Mouse (Mus musculus): ENCODE measurements around the gene Majin. TPM values are rescaled to one million over a fixed set of nuclear protein-coding genes. Genes with fewer than 3 reads are reported as not detected.
A peak's percentile ranks its signal among the peaks of the same experiment; 100 is the strongest.

Majin gene
- polyA plus RNA-seq, 1 experiment from 2014 or later: not detected

DNA sequence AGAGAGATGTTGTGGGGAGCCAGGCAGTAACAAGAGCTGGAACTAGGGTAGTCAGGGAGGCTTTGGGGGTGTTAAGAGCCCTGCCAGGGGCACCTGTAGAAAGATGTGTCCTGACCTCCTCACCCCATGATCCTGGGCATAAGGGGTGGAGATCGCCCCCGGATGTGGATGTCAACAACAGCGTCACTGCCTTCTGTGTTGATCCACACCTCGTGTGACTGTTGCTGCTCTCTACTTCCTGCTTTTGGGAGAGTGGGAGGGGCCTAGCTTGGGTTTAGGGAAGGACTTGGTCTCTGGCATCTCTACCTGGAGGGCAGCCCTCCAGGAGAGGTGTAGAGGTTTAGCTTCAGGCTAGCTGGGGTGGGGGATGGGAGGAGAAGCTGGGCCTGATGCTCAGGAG, 58.1 kb downstream of the Majin start:
- no peak for ATAC-seq (ENCODE audit: insufficient read depth, low FRiP score, low TSS enrichment)
- peak overlapping the region; percentile 76 for H3K4me2 ChIP-seq (ENCODE audit: low read depth)
- peaks cover 5% of the 10 kb centered on the region; the same call in 1 of the 2 replicates for H3K36me3 ChIP-seq (ENCODE audit: control insufficient read depth, insufficient read depth, low read length)
- 2% methylated on average over 4 of the region's 4 CpGs for WGBS
- H3K27ac ChIP-seq (ENCODE audit: low read depth, low read length): no peak overlapping the region
- peak overlapping the region; percentile 79 for H3K4me3 ChIP-seq (ENCODE audit: low read depth, low read length)
- peaks cover 4% of the 10 kb centered on the region; the same call in 1 of the 2 replicates for H3K4me1 ChIP-seq (ENCODE audit: control insufficient read depth, insufficient read depth, low read length)
- no peak for DNase-seq (ENCODE audit: low spot score)
- no peaks in the 10 kb centered on the region for H3K9me3 ChIP-seq (ENCODE audit: control insufficient read depth, low read length)
- no peaks in the 10 kb centered on the region for H3K27me3 ChIP-seq (ENCODE audit: control insufficient read depth, insufficient read depth, low read length)
- H3K9ac ChIP-seq (ENCODE audit: low read length): peak overlapping the region; percentile 81

DNA sequence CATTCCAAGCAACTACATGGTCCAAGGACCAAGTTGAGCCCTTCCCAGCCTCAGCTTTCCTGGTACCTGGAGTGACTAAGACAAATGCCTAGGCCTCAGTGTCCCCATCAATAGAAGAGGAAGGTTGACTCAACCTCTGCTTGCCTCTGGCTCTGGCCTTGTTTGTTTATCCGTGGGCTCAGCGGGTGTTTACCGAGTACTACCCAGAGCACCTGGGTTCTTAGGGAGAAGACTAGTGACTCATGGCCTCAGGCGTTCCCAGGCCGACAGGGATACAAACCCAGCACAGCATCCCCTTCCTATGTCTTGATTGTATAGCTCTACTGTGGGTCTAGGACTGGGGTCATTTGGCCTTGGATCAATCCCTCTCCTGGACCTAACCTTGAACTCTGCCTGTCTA, 59.0 kb downstream of the Majin start:
- Histone ChIP-seq H3K4me3 (ENCODE audit: low read depth, low read length) (no peak overlapping the region), H3K9me3 (ENCODE audit: control insufficient read depth, low read length) (no peaks in the 10 kb centered on the region), H3K9ac (ENCODE audit: low read length) (no peak overlapping the region), H3K27ac (ENCODE audit: low read depth, low read length) (no peak overlapping the region), H3K4me1 (ENCODE audit: control insufficient read depth, insufficient read depth, low read length) (peaks cover 4% of the 10 kb centered on the region; the same call in 1 of the 2 replicates), H3K36me3 (ENCODE audit: control insufficient read depth, insufficient read depth, low read length) (peaks cover 7% of the 10 kb centered on the region; the same call in 1 of the 2 replicates), H3K27me3 (ENCODE audit: control insufficient read depth, insufficient read depth, low read length) (no peaks in the 10 kb centered on the region), H3K4me2 (ENCODE audit: low read depth) (no peak overlapping the region)
- WGBS: 87% methylated on average over 5 of the region's 5 CpGs
- ATAC-seq (ENCODE audit: insufficient read depth, low FRiP score, low TSS enrichment) (no peak), DNase-seq (ENCODE audit: low spot score) (no peak)

GRCm38 (mm10) chr19:6245806-6246205, 61.6 kb downstream of the Majin start:
- Histone ChIP-seq H3K9me3 (ENCODE audit: control insufficient read depth, low read length) (no peaks in the 10 kb centered on the region), H3K36me3 (ENCODE audit: control insufficient read depth, insufficient read depth, low read length) (peaks cover 9% of the 10 kb centered on the region; the same call in 1 of the 2 replicates), H3K27ac (ENCODE audit: low read depth, low read length) (no peak overlapping the region), H3K4me3 (ENCODE audit: low read depth, low read length) (no peak overlapping the region), H3K4me2 (ENCODE audit: low read depth) (no peak overlapping the region), H3K27me3 (ENCODE audit: control insufficient read depth, insufficient read depth, low read length) (no peaks in the 10 kb centered on the region), H3K9ac (ENCODE audit: low read length) (no peak overlapping the region), H3K4me1 (ENCODE audit: control insufficient read depth, insufficient read depth, low read length) (peaks cover 4% of the 10 kb centered on the region; the same call in 1 of the 2 replicates)
- 90% methylated on average over 1 of the region's 1 CpGs for WGBS
- DNase-seq (ENCODE audit: low spot score) (no peak), ATAC-seq (ENCODE audit: insufficient read depth, low FRiP score, low TSS enrichment) (no peak)

DNA sequence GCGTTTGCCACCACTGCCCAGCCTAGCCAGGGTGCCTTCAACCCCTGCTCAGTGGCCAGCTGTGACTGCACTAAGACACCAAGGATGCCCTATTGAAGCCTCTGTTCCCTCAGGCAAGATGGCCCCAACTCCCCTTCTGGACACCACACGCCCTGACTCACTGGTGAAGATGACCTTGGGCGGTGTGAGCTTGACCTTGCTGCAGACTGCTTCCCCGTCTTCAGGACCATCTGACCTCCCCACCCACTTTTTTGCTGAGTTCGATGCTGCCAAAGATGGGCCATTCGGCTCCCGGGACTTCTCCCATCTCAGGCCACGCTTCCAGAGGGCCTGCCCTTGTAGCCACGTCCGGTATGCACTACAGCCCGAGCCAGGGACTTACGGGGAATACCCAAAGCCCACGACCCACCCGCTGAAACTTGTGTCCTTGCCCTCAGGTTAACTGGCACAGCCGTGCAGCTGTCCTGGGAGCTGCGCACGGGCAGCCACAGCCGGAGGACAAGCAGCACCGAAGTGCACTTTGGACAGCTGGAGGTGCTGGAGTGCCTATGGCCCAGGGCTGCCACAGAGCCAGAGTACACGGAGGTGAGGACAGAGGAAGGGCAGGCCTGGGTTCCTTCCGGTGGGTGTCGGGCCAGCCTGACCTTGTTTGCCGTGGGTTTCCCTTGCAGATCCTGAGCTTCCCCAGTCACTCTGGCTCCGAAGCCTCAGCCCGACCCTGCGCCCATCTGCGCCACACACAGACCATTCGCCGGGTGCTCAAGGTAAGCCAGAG, 63.5 kb downstream of the Majin start:
- DNase-seq (ENCODE audit: low spot score) (no peak), ATAC-seq (ENCODE audit: insufficient read depth, low FRiP score, low TSS enrichment) (no peak)
- no peak overlapping the region for H3K4me3 ChIP-seq (ENCODE audit: low read depth, low read length)
- H3K9ac ChIP-seq (ENCODE audit: low read length): no peak overlapping the region
- H3K27ac ChIP-seq (ENCODE audit: low read depth, low read length): no peak overlapping the region
- peaks cover 16% of the 10 kb centered on the region; the same call in 1 of the 2 replicates for H3K36me3 ChIP-seq (ENCODE audit: control insufficient read depth, insufficient read depth, low read length)
- WGBS: 96% methylated on average over 29 of the region's 29 CpGs
- H3K4me2 ChIP-seq (ENCODE audit: low read depth): no peak overlapping the region
- no peaks in the 10 kb centered on the region for H3K27me3 ChIP-seq (ENCODE audit: control insufficient read depth, insufficient read depth, low read length)
- H3K9me3 ChIP-seq (ENCODE audit: control insufficient read depth, low read length): no peaks in the 10 kb centered on the region
- H3K4me1 ChIP-seq (ENCODE audit: control insufficient read depth, insufficient read depth, low read length): no peaks in the 10 kb centered on the region; the same call in 1 of the 2 replicates

- Histone ChIP-seq H3K27ac (ENCODE audit: low read depth, low read length) (no peak overlapping the region), H3K9me3 (ENCODE audit: control insufficient read depth, low read length) (no peaks in the 10 kb centered on the region), H3K4me3 (ENCODE audit: low read depth, low read length) (no peak overlapping the region), H3K9ac (ENCODE audit: low read length) (no peak overlapping the region), H3K4me2 (ENCODE audit: low read depth) (no peak overlapping the region), H3K4me1 (ENCODE audit: control insufficient read depth, insufficient read depth, low read length) (no peaks in the 10 kb centered on the region), H3K27me3 (ENCODE audit: control insufficient read depth, insufficient read depth, low read length) (no peaks in the 10 kb centered on the region), H3K36me3 (ENCODE audit: control insufficient read depth, insufficient read depth, low read length) (peaks cover 23% of the 10 kb centered on the region)
- WGBS: 99% methylated on average over 4 of the region's 4 CpGs
- DNase-seq (ENCODE audit: low spot score): no peak
- ATAC-seq (ENCODE audit: insufficient read depth, low FRiP score, low TSS enrichment): no peak
Observed at GRCm38 (mm10) chr19:6253021-6253420, 68.8 kb downstream of the Majin start.

- 88% methylated on average over 2 of the region's 2 CpGs for WGBS
- Histone ChIP-seq H3K4me3 (ENCODE audit: low read depth, low read length) (no peak overlapping the region), H3K27me3 (ENCODE audit: control insufficient read depth, insufficient read depth, low read length) (no peaks in the 10 kb centered on the region), H3K9me3 (ENCODE audit: control insufficient read depth, low read length) (no peaks in the 10 kb centered on the region; the same call in 1 of the 2 replicates), H3K27ac (ENCODE audit: low read depth, low read length) (no peak overlapping the region), H3K36me3 (ENCODE audit: control insufficient read depth, insufficient read depth, low read length) (peaks cover 19% of the 10 kb centered on the region), H3K4me1 (ENCODE audit: control insufficient read depth, insufficient read depth, low read length) (no peaks in the 10 kb centered on the region), H3K9ac (ENCODE audit: low read length) (no peak overlapping the region), H3K4me2 (ENCODE audit: low read depth) (no peak overlapping the region)
- ATAC-seq (ENCODE audit: insufficient read depth, low FRiP score, low TSS enrichment): no peak
- no peak for DNase-seq (ENCODE audit: low spot score)
Observed at GRCm38 (mm10) chr19:6260428-6260827, 76.2 kb downstream of the Majin start.

GRCm38 (mm10) chr19:6260946-6261345, 76.8 kb downstream of the Majin start:
- Histone ChIP-seq H3K27ac (ENCODE audit: low read depth, low read length) (no peak overlapping the region), H3K4me2 (ENCODE audit: low read depth) (no peak overlapping the region), H3K9me3 (ENCODE audit: control insufficient read depth, low read length) (no peaks in the 10 kb centered on the region; the same call in 1 of the 2 replicates), H3K4me1 (ENCODE audit: control insufficient read depth, insufficient read depth, low read length) (no peaks in the 10 kb centered on the region), H3K36me3 (ENCODE audit: control insufficient read depth, insufficient read depth, low read length) (peaks cover 17% of the 10 kb centered on the region), H3K27me3 (ENCODE audit: control insufficient read depth, insufficient read depth, low read length) (no peaks in the 10 kb centered on the region), H3K9ac (ENCODE audit: low read length) (no peak overlapping the region), H3K4me3 (ENCODE audit: low read depth, low read length) (no peak overlapping the region)
- ATAC-seq (ENCODE audit: insufficient read depth, low FRiP score, low TSS enrichment) (no peak), DNase-seq (ENCODE audit: low spot score) (no peak)
- 80% methylated on average over 4 of the region's 4 CpGs for WGBS

DNA sequence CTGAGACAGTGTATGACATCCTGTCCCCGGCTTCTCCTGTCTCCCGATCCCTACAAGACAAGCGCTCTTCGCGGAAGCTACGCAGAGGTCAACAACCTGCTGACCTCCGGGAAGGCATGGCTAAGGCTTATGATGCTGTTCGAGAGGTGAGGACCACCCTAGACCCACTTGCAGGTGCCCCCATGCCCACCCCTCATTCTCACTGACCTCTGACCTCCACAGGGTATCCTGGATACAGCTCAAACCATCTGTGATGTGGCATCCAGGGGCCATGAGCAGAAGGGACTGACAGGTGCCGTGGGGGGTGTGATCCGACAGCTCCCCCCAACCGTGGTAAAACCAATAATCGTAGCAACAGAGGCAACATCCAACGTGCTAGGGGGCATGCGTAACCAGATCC, 77.2 kb downstream of the Majin start:
- WGBS: 91% methylated on average over 14 of the region's 14 CpGs
- DNase-seq (ENCODE audit: low spot score) (no peak), ATAC-seq (ENCODE audit: insufficient read depth, low FRiP score, low TSS enrichment) (no peak)
- Histone ChIP-seq H3K9me3 (ENCODE audit: control insufficient read depth, low read length) (no peaks in the 10 kb centered on the region; the same call in 1 of the 2 replicates), H3K4me2 (ENCODE audit: low read depth) (no peak overlapping the region), H3K27me3 (ENCODE audit: control insufficient read depth, insufficient read depth, low read length) (no peaks in the 10 kb centered on the region), H3K4me1 (ENCODE audit: control insufficient read depth, insufficient read depth, low read length) (no peaks in the 10 kb centered on the region), H3K9ac (ENCODE audit: low read length) (no peak overlapping the region), H3K27ac (ENCODE audit: low read depth, low read length) (no peak overlapping the region), H3K4me3 (ENCODE audit: low read depth, low read length) (no peak overlapping the region), H3K36me3 (ENCODE audit: control insufficient read depth, insufficient read depth, low read length) (peaks cover 17% of the 10 kb centered on the region)

DNA sequence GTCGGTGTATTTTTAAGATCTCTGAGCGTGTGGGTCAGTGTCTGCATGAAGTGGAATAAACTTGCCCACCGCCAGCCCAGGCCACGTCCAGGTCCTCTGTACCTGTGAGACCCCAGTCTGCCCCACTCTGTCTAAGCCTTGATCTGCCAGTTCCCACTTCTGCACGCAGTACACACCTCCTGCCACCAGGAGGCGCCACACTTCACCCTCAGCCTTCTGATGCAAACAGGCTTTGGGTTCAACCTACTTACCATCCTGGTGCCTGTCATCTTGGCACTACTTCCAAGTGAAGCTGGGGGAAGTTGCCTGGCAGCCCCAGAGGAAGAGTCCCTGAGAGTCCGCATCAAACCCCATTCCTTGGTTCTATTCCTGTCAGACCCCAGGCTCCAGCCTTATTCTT, 78.0 kb downstream of the Majin start:
- H3K4me2 ChIP-seq (ENCODE audit: low read depth): no peak overlapping the region
- H3K36me3 ChIP-seq (ENCODE audit: control insufficient read depth, insufficient read depth, low read length): peaks cover 14% of the 10 kb centered on the region
- H3K9me3 ChIP-seq (ENCODE audit: control insufficient read depth, low read length): no peaks in the 10 kb centered on the region; the same call in 1 of the 2 replicates
- WGBS: 57% methylated on average over 7 of the region's 7 CpGs
- H3K9ac ChIP-seq (ENCODE audit: low read length): no peak overlapping the region
- H3K27ac ChIP-seq (ENCODE audit: low read depth, low read length): no peak overlapping the region
- no peaks in the 10 kb centered on the region for H3K27me3 ChIP-seq (ENCODE audit: control insufficient read depth, insufficient read depth, low read length)
- H3K4me3 ChIP-seq (ENCODE audit: low read depth, low read length): no peak overlapping the region
- ATAC-seq (ENCODE audit: insufficient read depth, low FRiP score, low TSS enrichment) (no peak), DNase-seq (ENCODE audit: low spot score) (peak; percentile 72)
- H3K4me1 ChIP-seq (ENCODE audit: control insufficient read depth, insufficient read depth, low read length): no peaks in the 10 kb centered on the region

Measured in neural tube, embryonic 11.5 days (tissue).